Mouse (Mus musculus) forebrain, postnatal 0 days (tissue): ENCODE measurements around the gene Cacna2d2. TPM values are rescaled to one million over a fixed set of nuclear protein-coding genes. Genes with fewer than 3 reads are reported as not detected.
A peak's percentile ranks its signal among the peaks of the same experiment; 100 is the strongest.

Experiments used
- ATAC-seq: fragments of 200-750 bp; cut with Nextera tagmentation; 2 replicates; pipeline ENCODE4 v1.8.0; 2017; ENCODE audit warnings: mild to moderate bottlenecking, moderate library complexity
- DNase-seq: peaks from one replicate; pipeline ENCODE4 v3.0.0-alpha.2; 2015
- H3K27ac ChIP-seq: fragments of 300-500 bp; sonication (generic); 2 replicates; pipeline ENCODE4 v1.5.1; 2014; ENCODE audit warnings: low read depth, mild to moderate bottlenecking, antibody characterized with exemption, low read length, moderate library complexity, mixed read lengths
- H3K27me3 ChIP-seq: fragments of 300-500 bp; sonication (generic); 2 replicates; pipeline ENCODE4 v1.6.1; 2014; ENCODE audit warnings: mild to moderate bottlenecking, low read length, mixed read lengths; ENCODE audit not compliant: insufficient read depth
- H3K36me3 ChIP-seq: fragments of 300-500 bp; sonication (generic); 2 replicates; pipeline ENCODE4 v1.6.1; 2014; ENCODE audit warnings: mild to moderate bottlenecking, moderate library complexity; ENCODE audit not compliant: insufficient read depth
- H3K4me1 ChIP-seq: fragments of 300-500 bp; sonication (generic); 2 replicates; pipeline ENCODE4 v1.6.1; 2014; ENCODE audit warnings: antibody characterized with exemption; ENCODE audit not compliant: insufficient read depth
- H3K4me2 ChIP-seq: fragments of 300-500 bp; sonication (generic); 2 replicates; pipeline ENCODE4 v1.6.1; 2014; ENCODE audit warnings: low read depth, mild to moderate bottlenecking, moderate library complexity
- H3K4me3 ChIP-seq: fragments of 300-500 bp; sonication (generic); 2 replicates; pipeline ENCODE4 v1.5.1; 2014; ENCODE audit warnings: low read depth, low read length, mixed read lengths
- H3K9ac ChIP-seq: fragments of 300-500 bp; sonication (generic); 2 replicates; pipeline ENCODE4 v1.6.1; 2014; ENCODE audit warnings: mild to moderate bottlenecking
- H3K9me3 ChIP-seq: fragments of 300-500 bp; sonication (generic); 2 replicates; pipeline ENCODE4 v1.6.1; 2016; ENCODE audit warnings: low read length
- CTCF ChIP-seq: sonication (generic); IDR thresholded peaks from 2 replicates; pipeline ENCODE4 v1.5.1; 2016; ENCODE audit warnings: antibody characterized with exemption, control low read depth, low read depth
- WGBS: fragments of 180-500 bp; shearing (Covaris S2); extraction: QIAGEN DNeasy Blood & Tissue Kit; methylation state at CpG from one replicate; pipeline ENCODE4 v1.1.7; 2014; 5-methylcytosine and 5-hydroxymethylcytosine counted together
- polyA plus RNA-seq: library from polyadenylated mRNA; unstranded; fragments of >200 nt; fragmentation: Nextera tagmentation; extraction: Ambion mirVana; gene quantifications from 2 replicates; pipeline ENCODE4 v1.2.1, GENCODE M21; 2015
- total RNA-seq: library from RNA; depleted of rRNA; stranded (reverse); fragments of >200 nt; gene quantifications from 2 replicates; pipeline ENCODE4 v1.2.3, GENCODE M21; 2014

The Cacna2d2 gene
- total and polyA plus RNA-seq, 2 experiments from 2014 or later: 5.0 to 49.5 TPM

DNA sequence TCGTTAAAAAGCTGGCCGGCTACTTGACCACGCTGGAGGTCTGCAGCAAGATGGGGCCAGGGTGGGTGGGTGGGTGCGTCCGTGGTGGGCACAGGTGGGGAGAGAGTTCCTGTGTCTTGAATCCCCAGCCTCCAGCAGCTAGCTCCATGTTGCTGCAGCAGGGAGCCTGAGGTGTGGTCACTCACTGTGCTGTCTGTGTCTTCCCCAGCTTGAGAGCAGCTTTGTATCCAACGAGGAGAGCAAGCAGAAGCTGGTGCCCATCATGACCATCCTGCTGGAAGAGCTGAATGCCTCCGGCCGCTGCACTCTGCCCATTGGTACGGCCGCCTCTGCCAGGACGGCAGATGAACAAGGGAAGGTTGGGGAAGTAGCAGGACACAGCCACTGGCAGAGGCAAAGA lies 143.9 kb downstream of the Cacna2d2 start:
- peaks cover 20% of the 10 kb centered on the region; the same call in 1 of the 2 replicates for H3K4me1 ChIP-seq

DNA sequence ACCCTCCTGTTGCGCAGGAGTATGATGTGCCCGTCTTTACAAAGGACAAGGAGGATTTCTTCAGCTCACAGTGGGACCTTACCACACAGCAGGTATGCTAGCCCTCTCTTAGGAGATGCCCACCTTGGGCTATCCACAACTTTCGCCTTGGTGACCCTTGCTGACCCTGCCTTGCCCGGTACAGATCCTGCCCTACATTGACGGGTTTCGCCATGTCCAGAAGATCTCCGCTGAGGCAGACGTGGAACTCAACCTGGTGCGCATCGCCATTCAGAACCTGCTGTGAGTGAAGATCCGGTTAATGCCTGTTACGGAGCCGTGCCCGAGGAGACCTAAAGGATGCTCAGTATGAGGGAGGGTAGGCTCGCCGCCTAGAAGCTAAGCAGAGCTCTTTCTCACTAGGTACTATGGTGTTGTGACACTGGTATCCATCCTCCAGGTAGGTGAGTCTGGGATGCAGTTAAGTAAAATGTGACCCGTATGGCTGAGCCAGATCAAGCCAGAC lies 144.8 kb downstream of the Cacna2d2 start:
- no peak overlapping the region for H3K4me2 ChIP-seq

More for the DNA sequence above, 143.9 kb downstream of the Cacna2d2 start:
- TF ChIP-seq CTCF: no peak
- H3K27me3 ChIP-seq: no peaks in the 10 kb centered on the region
- no peak overlapping the region for H3K4me2 ChIP-seq
- H3K9me3 ChIP-seq: no peaks in the 10 kb centered on the region
- no peak overlapping the region for H3K4me3 ChIP-seq
- WGBS: 89% methylated on average over 11 of the region's 11 CpGs
- H3K9ac ChIP-seq: no peak overlapping the region
- peaks cover 36% of the 10 kb centered on the region for H3K36me3 ChIP-seq
- DNase-seq (no peak), ATAC-seq (no peak)
- no peak overlapping the region for H3K27ac ChIP-seq

DNA sequence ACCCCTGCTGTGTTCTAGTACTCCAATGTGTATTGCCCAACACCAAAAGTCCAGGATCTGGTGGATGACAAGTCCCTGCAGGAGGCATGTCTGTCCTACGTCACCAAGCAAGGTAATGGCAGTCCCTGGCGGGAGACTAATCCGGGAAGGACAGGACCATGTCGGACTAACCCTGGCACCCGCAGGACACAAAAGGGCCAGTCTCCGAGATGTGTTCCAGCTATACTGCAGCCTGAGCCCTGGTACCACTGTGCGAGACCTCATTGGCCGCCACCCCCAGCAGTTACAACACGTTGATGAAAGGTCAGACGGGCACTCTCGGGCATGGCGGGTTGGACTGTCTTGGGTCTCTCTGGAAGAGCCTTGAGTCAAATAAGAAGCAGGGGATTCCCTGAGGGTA lies 145.3 kb downstream of the Cacna2d2 start:
- Histone ChIP-seq H3K36me3 (peaks cover 22% of the 10 kb centered on the region), H3K27ac (no peak overlapping the region), H3K4me2 (no peak overlapping the region), H3K9me3 (no peaks in the 10 kb centered on the region), H3K4me3 (no peak overlapping the region), H3K4me1 (peaks cover 20% of the 10 kb centered on the region; the same call in 1 of the 2 replicates), H3K9ac (no peak overlapping the region), H3K27me3 (no peaks in the 10 kb centered on the region)
- no peak for TF ChIP-seq CTCF
- no peak for ATAC-seq
- WGBS: 94% methylated on average over 12 of the region's 12 CpGs
- DNase-seq: no peak

More for the DNA sequence above, 144.8 kb downstream of the Cacna2d2 start:
- Histone ChIP-seq H3K9me3 (no peaks in the 10 kb centered on the region), H3K36me3 (peaks cover 27% of the 10 kb centered on the region), H3K4me3 (no peak overlapping the region), H3K27ac (no peak overlapping the region), H3K4me1 (peaks cover 20% of the 10 kb centered on the region; the same call in 1 of the 2 replicates), H3K9ac (no peak overlapping the region), H3K27me3 (no peaks in the 10 kb centered on the region)
- no peak for TF ChIP-seq CTCF
- WGBS: 95% methylated on average over 17 of the region's 17 CpGs
- ATAC-seq (no peak), DNase-seq (no peak)

DNA sequence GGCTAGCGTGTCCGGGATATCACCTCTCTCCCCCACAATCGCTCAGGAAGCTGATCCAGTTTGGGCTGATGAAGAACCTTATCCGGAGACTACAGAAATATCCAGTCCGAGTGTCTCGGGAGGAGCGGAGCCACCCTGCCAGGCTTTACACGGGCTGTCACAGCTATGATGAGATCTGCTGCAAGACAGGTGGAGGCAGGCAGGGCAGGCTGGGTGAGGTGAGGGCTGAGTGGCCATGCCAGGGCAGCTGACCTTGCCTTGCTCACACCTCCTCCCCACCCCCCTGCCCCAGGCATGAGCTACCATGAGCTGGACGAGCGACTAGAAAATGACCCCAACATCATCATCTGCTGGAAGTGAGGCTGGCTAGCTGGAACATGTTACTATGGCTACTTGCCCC lies 145.8 kb downstream of the Cacna2d2 start:
- no peak overlapping the region for H3K27ac ChIP-seq
- DNase-seq: no peak
- H3K9me3 ChIP-seq: no peaks in the 10 kb centered on the region
- no peak overlapping the region for H3K4me2 ChIP-seq
- H3K27me3 ChIP-seq: peaks cover 3% of the 10 kb centered on the region; the same call in 1 of the 2 replicates
- WGBS: 88% methylated on average over 10 of the region's 10 CpGs
- no peak overlapping the region for H3K9ac ChIP-seq
- peaks cover 20% of the 10 kb centered on the region; the same call in 1 of the 2 replicates for H3K4me1 ChIP-seq
- no peak for ATAC-seq
- no peak overlapping the region for H3K4me3 ChIP-seq
- peaks cover 17% of the 10 kb centered on the region for H3K36me3 ChIP-seq
- TF ChIP-seq CTCF: no peak

DNA sequence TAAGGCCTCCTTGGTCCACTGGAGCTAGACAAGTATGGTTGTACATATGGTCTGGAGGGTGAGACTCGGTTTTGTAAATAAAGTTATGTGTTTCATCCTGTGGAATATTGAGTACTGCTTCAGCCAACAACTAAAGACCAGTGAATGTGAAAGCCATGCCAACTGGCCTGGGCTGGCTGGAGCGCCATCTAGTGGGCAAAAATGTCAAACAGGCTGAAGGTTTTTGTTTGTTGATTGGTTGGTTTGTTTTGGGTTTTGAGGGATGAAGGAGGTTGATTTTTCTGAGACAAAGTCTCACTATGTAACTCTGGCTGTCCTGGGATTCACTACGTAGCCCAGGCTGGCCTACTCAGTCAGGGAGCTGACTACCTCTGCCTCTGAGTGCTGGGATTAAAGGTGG lies 146.2 kb downstream of the Cacna2d2 start:
- TF ChIP-seq CTCF: peak; percentile 91
- DNase-seq (peak; percentile 84), ATAC-seq (no peak)
- no peak overlapping the region for H3K4me3 ChIP-seq
- H3K4me2 ChIP-seq: no peak overlapping the region
- peaks cover 7% of the 10 kb centered on the region; the same call in 1 of the 2 replicates for H3K27me3 ChIP-seq
- no peaks in the 10 kb centered on the region for H3K9me3 ChIP-seq
- peaks cover 20% of the 10 kb centered on the region; the same call in 1 of the 2 replicates for H3K4me1 ChIP-seq
- H3K36me3 ChIP-seq: peaks cover 14% of the 10 kb centered on the region
- WGBS: 4% methylated on average over 3 of the region's 3 CpGs
- no peak overlapping the region for H3K9ac ChIP-seq
- no peak overlapping the region for H3K27ac ChIP-seq

DNA sequence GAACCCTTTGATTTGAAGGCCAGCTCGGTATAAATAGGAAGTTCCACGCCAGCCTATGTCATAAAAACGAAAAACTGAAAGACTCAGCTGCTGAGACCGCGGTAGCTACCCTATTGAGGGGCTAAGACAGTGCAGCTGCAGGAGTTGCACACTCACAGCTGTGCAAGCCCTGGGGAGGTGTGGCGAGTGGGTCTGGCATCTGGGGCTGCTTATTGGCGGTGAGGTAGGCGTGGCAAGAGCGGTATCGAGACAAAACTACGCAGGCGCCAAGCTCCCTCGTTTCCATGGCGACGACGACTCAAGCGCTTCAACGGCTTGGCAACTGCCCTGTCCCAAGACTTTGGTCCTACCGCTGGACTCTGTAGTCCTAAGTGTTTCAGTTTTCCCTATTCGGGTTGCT lies 147.6 kb downstream of the Cacna2d2 start, which contains the start of gene Zmynd10:
TSS of gene Zmynd10 (plus strand) at position 273 of the 400 bp plus-strand sequence.
- ATAC-seq (peak; percentile 84), DNase-seq (peak; percentile 92)
- Histone ChIP-seq H3K9ac (no peak within 1 kb of the TSS), H3K4me2 (peak within 1 kb of the TSS; percentile 50), H3K4me3 (peak within 1 kb of the TSS; percentile 21), H3K36me3 (peaks cover 14% of the 10 kb centered on the region), H3K27ac (peak within 1 kb of the TSS; percentile 24; the same call in 1 of the 2 replicates), H3K9me3 (no peaks in the 10 kb centered on the region), H3K4me1 (peaks cover 23% of the 10 kb centered on the region; the same call in 1 of the 2 replicates), H3K27me3 (peaks cover 15% of the 10 kb centered on the region; the same call in 1 of the 2 replicates)
- TF ChIP-seq CTCF: no peak
- 2% methylated on average over 20 of the region's 20 CpGs for WGBS

DNA sequence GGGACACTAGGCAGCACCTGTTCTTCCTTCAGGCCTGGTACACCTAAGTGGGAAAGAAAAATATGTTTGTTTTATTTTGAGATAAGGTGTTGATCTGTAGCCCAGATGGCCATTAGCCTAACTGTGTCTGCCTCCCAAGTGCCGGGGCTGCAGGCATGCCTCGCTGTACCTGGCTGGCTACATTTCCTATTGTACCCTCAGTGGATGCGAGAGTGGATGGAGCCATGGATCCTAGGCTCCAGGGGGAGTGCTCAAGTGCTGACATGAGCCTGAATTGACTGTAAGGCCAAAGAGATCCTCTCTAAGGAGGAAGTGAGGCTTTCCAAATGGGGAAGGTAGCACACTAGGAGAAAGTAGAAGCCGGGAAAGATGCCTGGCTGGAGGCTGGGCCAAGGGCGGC lies 148.5 kb downstream of the Cacna2d2 start:
- no peak for TF ChIP-seq CTCF
- DNase-seq (no peak), ATAC-seq (no peak)
- Histone ChIP-seq H3K27ac (no peak overlapping the region), H3K4me1 (peaks cover 15% of the 10 kb centered on the region; the same call in 1 of the 2 replicates), H3K9me3 (no peaks in the 10 kb centered on the region), H3K9ac (no peak overlapping the region), H3K4me3 (no peak overlapping the region), H3K4me2 (no peak overlapping the region), H3K36me3 (peaks cover 14% of the 10 kb centered on the region), H3K27me3 (peaks cover 19% of the 10 kb centered on the region)
- WGBS: 78% methylated on average over 5 of the region's 5 CpGs
